ENCODE assay signal across 8 mouse cellular contexts in the genomic region with DNA sequence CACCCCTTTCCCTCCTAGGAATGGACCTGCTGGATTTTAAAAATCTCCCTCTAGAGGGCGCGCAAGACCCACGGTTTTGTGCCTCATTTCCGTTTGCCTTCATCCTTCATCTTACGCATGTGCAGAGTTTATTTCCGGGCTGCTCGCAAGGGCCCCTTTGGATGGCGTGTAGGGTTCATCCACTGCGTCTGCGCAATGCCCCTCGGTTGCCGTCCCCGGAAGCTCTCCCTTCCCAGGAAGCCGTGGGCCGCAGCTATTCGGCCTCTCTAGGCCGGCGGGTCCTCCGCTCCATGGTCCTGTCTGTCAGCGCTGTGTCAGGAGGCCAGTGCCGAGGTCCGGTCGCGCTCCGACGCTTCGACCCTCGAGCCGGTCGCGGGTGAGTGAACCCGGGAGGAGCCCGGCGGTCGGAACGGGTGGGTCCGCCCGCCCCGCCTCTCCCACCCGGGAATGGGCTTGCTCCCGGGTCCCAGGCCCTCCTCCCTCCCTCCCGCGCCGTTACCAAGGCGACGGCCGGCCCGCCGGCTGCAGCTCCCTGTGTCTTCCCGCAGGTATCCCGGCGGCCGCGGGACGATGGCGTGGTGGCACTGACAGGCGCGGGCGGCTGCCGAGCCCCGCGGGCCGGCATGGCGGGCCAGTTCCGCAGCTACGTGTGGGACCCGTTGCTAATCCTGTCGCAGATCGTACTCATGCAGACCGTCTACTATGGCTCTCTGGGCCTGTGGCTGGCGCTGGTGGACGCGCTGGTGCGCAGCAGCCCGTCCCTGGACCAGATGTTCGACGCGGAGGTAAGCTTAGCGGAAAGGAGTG. TPM values are rescaled to one million over a fixed set of nuclear protein-coding genes. Genes with fewer than 3 reads are reported as not detected.
A peak's percentile ranks its signal among the peaks of the same experiment; 100 is the strongest.
DNase-seq lines count a peak whose midpoint lies in the region; ATAC-seq and TF ChIP-seq lines count a peak whose summit lies in the region.

A gene (plus strand): TSS at position 223 of the 807 bp plus-strand sequence.

- TF ChIP-seq CTCF in MEL (IDR thresholded peaks at IDR 0.05 in 2 of 3, conservative IDR thresholded peaks at IDR 0.05 in 1 of 3; ENCODE audit: control insufficient read depth in 1 of 3, insufficient read depth in 1 of 3, low read depth in 2 of 3, low read length in 3 of 3, poor library complexity in 1 of 3, severe bottlenecking in 1 of 3): peak; percentile 59 to 88 (median 72)
- peak; percentile 80 for TF ChIP-seq CTCF in cerebellum, adult 2 months (IDR thresholded peaks at IDR 0.05; ENCODE audit: borderline replicate concordance, insufficient read depth, low read depth, low read length)
- peak; percentile 85 for TF ChIP-seq CTCF in forebrain, postnatal 0 days (IDR thresholded peaks at IDR 0.05; ENCODE audit: low read depth)

- no peaks in the 10 kb centered on the region for H3K9me3 ChIP-seq in MEL (replicated peaks; ENCODE audit: insufficient read depth, low read length)
- no peaks in the 10 kb centered on the region for H3K9me3 ChIP-seq in forebrain, postnatal 0 days (ENCODE audit: low read length)
- H3K9me3 ChIP-seq in lung, embryonic 15.5 days: no peaks in the 10 kb centered on the region

- peaks cover 0 to 12% of the 10 kb centered on the region in 2 experiments; a peak in 2 of 4 replicates for H3K36me3 ChIP-seq in MEL (ENCODE audit: control insufficient read depth in 1 of 2, insufficient read depth in 2 of 2, low read length in 2 of 2)
- H3K36me3 ChIP-seq in forebrain, postnatal 0 days (ENCODE audit: insufficient read depth): peaks cover 23% of the 10 kb centered on the region
- peaks cover 25% of the 10 kb centered on the region for H3K36me3 ChIP-seq in lung, embryonic 15.5 days

- peak within 1 kb of the TSS; percentile 70 to 100 for H3K4me3 ChIP-seq in MEL (ENCODE audit: control insufficient read depth in 1 of 2, insufficient read depth in 1 of 2, low read depth in 2 of 2, low read length in 2 of 2)
- peak within 1 kb of the TSS; percentile 79 for H3K4me3 ChIP-seq in cerebellum, adult 2 months (replicated peaks; ENCODE audit: insufficient read depth, low read depth, low read length)
- peak within 1 kb of the TSS; percentile 97 for H3K4me3 ChIP-seq in forebrain, postnatal 0 days (ENCODE audit: low read depth, low read length)
- H3K4me3 ChIP-seq in lung, embryonic 15.5 days: peak within 1 kb of the TSS; percentile 91

- H3K4me2 ChIP-seq in forebrain, postnatal 0 days (ENCODE audit: low read depth): peak within 1 kb of the TSS; percentile 60
- peak within 1 kb of the TSS; percentile 78 for H3K4me2 ChIP-seq in lung, embryonic 15.5 days

- DNase-seq in MEL (ENCODE audit: low read depth, low spot score): peak; percentile 98
- peak; percentile 97 to 99 for DNase-seq in cerebellum, adult 2 months
- peak; percentile 98 for DNase-seq in forebrain, postnatal 0 days
- peak; percentile 95 for DNase-seq in heart, postnatal 4 days
- peak; percentile 97 to 98 for DNase-seq in layer of hippocampus, adult 8-10 months (ENCODE audit: low spot score in 2 of 2)
- DNase-seq in ovary, adult 18-20 months (ENCODE audit: low spot score): peak; percentile 97
- DNase-seq in thymus, postnatal 0 days (ENCODE audit: low spot score): peak; percentile 96

- peak within 1 kb of the TSS; percentile 47 for H3K27ac ChIP-seq in MEL (ENCODE audit: control insufficient read depth, low read depth, low read length)
- peak within 1 kb of the TSS; percentile 3; the same call in 1 of the 2 replicates for H3K27ac ChIP-seq in cerebellum, adult 2 months (ENCODE audit: insufficient read depth, low read length)
- peak within 1 kb of the TSS; percentile 90 for H3K27ac ChIP-seq in forebrain, postnatal 0 days (ENCODE audit: low read depth, low read length)
- peak within 1 kb of the TSS; percentile 80 for H3K27ac ChIP-seq in lung, embryonic 15.5 days

- peak; percentile 73 for TF ChIP-seq RAD21 in MEL (IDR thresholded peaks at IDR 0.05; ENCODE audit: low read depth, low read length)

- no peaks in the 10 kb centered on the region; a peak in 1 of 4 replicates for H3K27me3 ChIP-seq in MEL (ENCODE audit: control insufficient read depth in 1 of 2, insufficient read depth in 2 of 2, low read length in 2 of 2)
- no peaks in the 10 kb centered on the region for H3K27me3 ChIP-seq in cerebellum, adult 2 months (ENCODE audit: control insufficient read depth, insufficient read depth, low read length)
- H3K27me3 ChIP-seq in forebrain, postnatal 0 days (ENCODE audit: insufficient read depth, low read length): no peaks in the 10 kb centered on the region
- no peaks in the 10 kb centered on the region for H3K27me3 ChIP-seq in lung, embryonic 15.5 days

- WGBS in cerebellum, adult 2 months: under 1% methylated on average over 76 of the region's 79 CpGs
- WGBS in forebrain, postnatal 0 days: under 1% methylated on average over 79 of the region's 79 CpGs
- under 1% methylated on average over 68 of the region's 79 CpGs for WGBS in lung, embryonic 15.5 days

- peaks cover 21% of the 10 kb centered on the region for H3K79me2 ChIP-seq in MEL (ENCODE audit: control insufficient read depth, insufficient read depth, low read length, poor library complexity)

- peak; percentile 66 to 73; a peak in 2 of 4 replicates for TF ChIP-seq POLR2A in MEL (IDR thresholded peaks at IDR 0.05; ENCODE audit: control insufficient read depth in 1 of 2, insufficient read depth in 1 of 2, low read depth in 1 of 2, low read length in 2 of 2, poor library complexity in 1 of 2)
- peak; percentile 59; the same call in 1 of the 2 replicates for TF ChIP-seq POLR2A in cerebellum, adult 2 months (IDR thresholded peaks at IDR 0.05; ENCODE audit: borderline replicate concordance, insufficient read depth, low read length)

- TF ChIP-seq EP300 in MEL (IDR thresholded peaks at IDR 0.05; ENCODE audit: low read depth in 1 of 2, low read length in 2 of 2): 0 out of 4 replicates have a peak, but pooled peaks of 1 of the 2 experiments have one; percentile 16

- H3K9ac ChIP-seq in MEL (ENCODE audit: control insufficient read depth, low read depth, low read length, poor library complexity, severe bottlenecking): peak within 1 kb of the TSS; percentile 85
- peak within 1 kb of the TSS; percentile 87 for H3K9ac ChIP-seq in forebrain, postnatal 0 days
- peak within 1 kb of the TSS; percentile 85 for H3K9ac ChIP-seq in lung, embryonic 15.5 days

- ATAC-seq in forebrain, postnatal 0 days: peak; percentile 99
- peak; percentile 97 for ATAC-seq in lung, embryonic 15.5 days (ENCODE audit: borderline replicate concordance, extremely low read depth, low FRiP score, low TSS enrichment)

- H3K4me1 ChIP-seq in MEL (ENCODE audit: control insufficient read depth in 1 of 2, insufficient read depth in 2 of 2, low read length in 2 of 2): peaks cover 6 to 8% of the 10 kb centered on the region in 2 experiments; a peak in 2 of 4 replicates
- H3K4me1 ChIP-seq in cerebellum, adult 2 months (ENCODE audit: control insufficient read depth, insufficient read depth, low read length): peaks cover 5% of the 10 kb centered on the region; the same call in 1 of the 2 replicates
- peaks cover 7% of the 10 kb centered on the region for H3K4me1 ChIP-seq in forebrain, postnatal 0 days (ENCODE audit: insufficient read depth)
- H3K4me1 ChIP-seq in lung, embryonic 15.5 days: peaks cover 23% of the 10 kb centered on the region

TF ChIP-seq in MEL, 35 proteins besides CTCF, POLR2A, EP300 and RAD21 (continues in another document):
- TF ChIP-seq KAT2A (conservative IDR thresholded peaks at IDR 0.05; ENCODE audit: low read depth, low read length): peak; percentile 97
- TF ChIP-seq ETS1 (IDR thresholded peaks at IDR 0.05; ENCODE audit: low read depth, low read length): peak; percentile 42; the same call in 1 of the 2 replicates
- peak; percentile 81 for TF ChIP-seq MXI1 (IDR thresholded peaks at IDR 0.05; ENCODE audit: low read depth, low read length)
- peak; percentile 98 for TF ChIP-seq HCFC1 (IDR thresholded peaks at IDR 0.05; ENCODE audit: low read depth, low read length)
- no peak for TF ChIP-seq JUND (IDR thresholded peaks at IDR 0.05; ENCODE audit: low read depth, low read length)
- TF ChIP-seq RCOR1 (IDR thresholded peaks at IDR 0.05; ENCODE audit: low read depth, low read length): no peak
- TF ChIP-seq GABPA (IDR thresholded peaks at IDR 0.05; ENCODE audit: low read depth, low read length): no peak; the same call in 1 of the 2 replicates
- peak; percentile 96 for TF ChIP-seq SIN3A (IDR thresholded peaks at IDR 0.05; ENCODE audit: low read length)
- no peak for TF ChIP-seq MAFK (IDR thresholded peaks at IDR 0.05; ENCODE audit: borderline replicate concordance, low read depth, low read length)
- peak; percentile 67; the same call in 1 of the 2 replicates for TF ChIP-seq TBP (IDR thresholded peaks at IDR 0.05; ENCODE audit: low read depth, low read length)
- no peak for TF ChIP-seq MEF2A (IDR thresholded peaks at IDR 0.05; ENCODE audit: extremely low read depth, insufficient replicate concordance, low read depth, low read length, poor library complexity, severe bottlenecking)
- TF ChIP-seq NRF1 (IDR thresholded peaks at IDR 0.05; ENCODE audit: insufficient read depth, low read depth, low read length, poor library complexity, severe bottlenecking): peak; percentile 98
- peak; percentile 53; the same call in 1 of the 2 replicates for TF ChIP-seq ZNF384 (IDR thresholded peaks at IDR 0.05; ENCODE audit: low read depth, low read length)
- no peak for TF ChIP-seq CHD1 (IDR thresholded peaks at IDR 0.05; ENCODE audit: low read depth, low read length)
- TF ChIP-seq MAZ (IDR thresholded peaks at IDR 0.05; ENCODE audit: low read depth, low read length): peak; percentile 87; the same call in 1 of the 2 replicates
- no peak for TF ChIP-seq BHLHE40 (IDR thresholded peaks at IDR 0.05; ENCODE audit: borderline replicate concordance, low read depth, low read length)
- no peak; the same call in 1 of the 2 replicates for TF ChIP-seq E2F4 (IDR thresholded peaks at IDR 0.05; ENCODE audit: borderline replicate concordance, low read depth, low read length)
- peak; percentile 83 for TF ChIP-seq MYC (IDR thresholded peaks at IDR 0.05; ENCODE audit: low read depth, low read length)
- no peak for TF ChIP-seq TAL1 (IDR thresholded peaks at IDR 0.05; ENCODE audit: low read length)

RNA-seq across cellular contexts. Expression of the gene that starts here (rescaled TPM):
- 1.0 TPM in 1 of 2 replicates, not detected in the other for total RNA-seq in MEL (2012; rRNA removed)
- polyA plus RNA-seq in MEL (2012; ENCODE audit: insufficient read depth in 1 of 2, insufficient read length in 2 of 2, low read depth in 1 of 2, low replicate concordance in 2 of 2, missing spikeins in 1 of 2): 10 to 100 TPM in 1 of 2 experiments, not detected in 1; 19.2 TPM
- 16.7 and 21.0 TPM in 2 replicates for polyA plus RNA-seq in cerebellum, adult 2 months (2012; rRNA removed)
- total RNA-seq in forebrain, postnatal 0 days (2014; rRNA removed): 3.6 and 10.5 TPM in 2 replicates
- 10.0 and 10.7 TPM in 2 replicates for polyA plus RNA-seq in forebrain, postnatal 0 days (2015; fragmentation: Nextera tagmentation; extraction: Ambion mirVana)
- 1 to 10 TPM; 2.5 to 4.3 TPM for total RNA-seq in heart, postnatal 4 days (2021)
- 10 to 100 TPM in 1 of 4 experiments, 1 to 10 TPM in 2, not detected in 1; 8.4 to 15.8 (median 9.9) TPM for total RNA-seq in layer of hippocampus, adult 8-10 months (2022)
- polyA plus RNA-seq in lung, embryonic 15.5 days (2015; fragmentation: Nextera tagmentation; extraction: Ambion mirVana): 17.1 and 17.6 TPM in 2 replicates
- 19.4 and 21.5 TPM in 2 replicates for polyA plus RNA-seq in thymus, postnatal 0 days (2015; fragmentation: Nextera tagmentation; extraction: Ambion mirVana)

Comparison
In these comparisons a context has a peak if more than half of its experiments do, and no peak if none do; other contexts are left out.
1. Peak in every context shown above with its lines: DNase-seq, ATAC-seq, H3K4me3 ChIP-seq and H3K27ac ChIP-seq.
2. H3K27ac ChIP-seq: peak in every context shown above with its lines; median percentile 90 in forebrain, postnatal 0 days; 80 in lung, embryonic 15.5 days; 47 in MEL; 3 in cerebellum, adult 2 months.